Mouse (Mus musculus): ENCODE results near the gene Gm19426. TPM values are rescaled to one million over a fixed set of nuclear protein-coding genes. Genes with fewer than 3 reads are reported as not detected.

The Gm19426 gene
- total and polyA plus RNA-seq, 2 experiments from 2014 or later: 2.6 to 3.0 TPM

GRCm38 (mm10) chr2:84725770-84726169 is 17.7 kb downstream of the Gm19426 start:
- no peak for ATAC-seq
- Histone ChIP-seq H3K4me3 (ENCODE audit: low read depth, low read length) (no peak overlapping the region), H3K27ac (ENCODE audit: low read depth, low read length) (no peak overlapping the region), H3K9me3 (ENCODE audit: low read length) (no peaks in the 10 kb centered on the region), H3K9ac (no peak overlapping the region), H3K36me3 (ENCODE audit: insufficient read depth) (peaks cover 19% of the 10 kb centered on the region), H3K4me2 (ENCODE audit: low read depth) (no peak overlapping the region), H3K4me1 (ENCODE audit: insufficient read depth) (peaks cover 9% of the 10 kb centered on the region; the same call in 1 of the 2 replicates), H3K27me3 (ENCODE audit: insufficient read depth, low read length) (no peaks in the 10 kb centered on the region)
- no peak for DNase-seq
- WGBS: 95% methylated on average over 10 of the region's 10 CpGs
- TF ChIP-seq CTCF (IDR thresholded peaks at IDR 0.05; ENCODE audit: low read depth): no peak

GRCm38 (mm10) chr2:84723856-84724255 is 19.6 kb downstream of the Gm19426 start:
- ATAC-seq (no peak), DNase-seq (no peak)
- H3K4me3 ChIP-seq (ENCODE audit: low read depth, low read length): no peak overlapping the region
- H3K27me3 ChIP-seq (ENCODE audit: insufficient read depth, low read length): no peaks in the 10 kb centered on the region
- H3K4me2 ChIP-seq (ENCODE audit: low read depth): no peak overlapping the region
- no peak for TF ChIP-seq CTCF (IDR thresholded peaks at IDR 0.05; ENCODE audit: low read depth)
- peaks cover 9% of the 10 kb centered on the region; the same call in 1 of the 2 replicates for H3K4me1 ChIP-seq (ENCODE audit: insufficient read depth)
- no peaks in the 10 kb centered on the region for H3K9me3 ChIP-seq (ENCODE audit: low read length)
- no peak overlapping the region for H3K27ac ChIP-seq (ENCODE audit: low read depth, low read length)
- no peak overlapping the region for H3K9ac ChIP-seq
- H3K36me3 ChIP-seq (ENCODE audit: insufficient read depth): peaks cover 19% of the 10 kb centered on the region
- WGBS: 95% methylated on average over 14 of the region's 14 CpGs

- Histone ChIP-seq H3K27ac (ENCODE audit: low read depth, low read length) (no peak overlapping the region), H3K4me2 (ENCODE audit: low read depth) (no peak overlapping the region), H3K9ac (no peak overlapping the region), H3K4me1 (ENCODE audit: insufficient read depth) (0 out of 2 replicates have a peak, but pooled peaks cover 4% of the 10 kb centered on the region), H3K27me3 (ENCODE audit: insufficient read depth, low read length) (no peaks in the 10 kb centered on the region), H3K4me3 (ENCODE audit: low read depth, low read length) (no peak overlapping the region), H3K36me3 (ENCODE audit: insufficient read depth) (peaks cover 19% of the 10 kb centered on the region), H3K9me3 (ENCODE audit: low read length) (no peaks in the 10 kb centered on the region)
- WGBS: 93% methylated on average over 3 of the region's 3 CpGs
- TF ChIP-seq CTCF (IDR thresholded peaks at IDR 0.05; ENCODE audit: low read depth): no peak
- DNase-seq: no peak
- ATAC-seq: no peak
Observed at GRCm38 (mm10) chr2:84721182-84721581, 22.3 kb downstream of the Gm19426 start.

- DNase-seq: no peak
Observed at GRCm38 (mm10) chr2:84720718-84721117, 22.7 kb downstream of the Gm19426 start.

GRCm38 (mm10) chr2:84717357-84717756 is 26.1 kb downstream of the Gm19426 start:
- no peak for TF ChIP-seq CTCF (IDR thresholded peaks at IDR 0.05; ENCODE audit: low read depth)
- no peak for ATAC-seq

More at GRCm38 (mm10) chr2:84720718-84721117, 22.7 kb downstream of the Gm19426 start:
- Histone ChIP-seq H3K27me3 (ENCODE audit: insufficient read depth, low read length) (no peaks in the 10 kb centered on the region), H3K36me3 (ENCODE audit: insufficient read depth) (peaks cover 19% of the 10 kb centered on the region), H3K4me1 (ENCODE audit: insufficient read depth) (no peaks in the 10 kb centered on the region), H3K9me3 (ENCODE audit: low read length) (no peaks in the 10 kb centered on the region), H3K27ac (ENCODE audit: low read depth, low read length) (no peak overlapping the region), H3K4me2 (ENCODE audit: low read depth) (no peak overlapping the region), H3K9ac (no peak overlapping the region), H3K4me3 (ENCODE audit: low read depth, low read length) (no peak overlapping the region)
- 95% methylated on average over 2 of the region's 2 CpGs for WGBS
- no peak for TF ChIP-seq CTCF (IDR thresholded peaks at IDR 0.05; ENCODE audit: low read depth)
- ATAC-seq: no peak

GRCm38 (mm10) chr2:84716423-84717355 is 26.8 kb downstream of the Gm19426 start:
- peak overlapping the region; percentile 69 for H3K4me2 ChIP-seq (ENCODE audit: low read depth)
- TF ChIP-seq CTCF (IDR thresholded peaks at IDR 0.05; ENCODE audit: low read depth): no peak
- no peak for DNase-seq
- H3K9ac ChIP-seq: peak overlapping the region; percentile 59; the same call in 1 of the 2 replicates
- peak overlapping the region; percentile 94 for H3K4me3 ChIP-seq (ENCODE audit: low read depth, low read length)
- 36% methylated on average over 9 of the region's 9 CpGs for WGBS
- H3K36me3 ChIP-seq (ENCODE audit: insufficient read depth): peaks cover 7% of the 10 kb centered on the region; the same call in 1 of the 2 replicates
- ATAC-seq: no peak
- H3K27me3 ChIP-seq (ENCODE audit: insufficient read depth, low read length): no peaks in the 10 kb centered on the region
- H3K9me3 ChIP-seq (ENCODE audit: low read length): no peaks in the 10 kb centered on the region
- H3K27ac ChIP-seq (ENCODE audit: low read depth, low read length): no peak overlapping the region
- peaks cover 6% of the 10 kb centered on the region; the same call in 1 of the 2 replicates for H3K4me1 ChIP-seq (ENCODE audit: insufficient read depth)

More at GRCm38 (mm10) chr2:84717357-84717756, 26.1 kb downstream of the Gm19426 start:
- DNase-seq: no peak
- WGBS: 94% methylated on average over 4 of the region's 4 CpGs
- Histone ChIP-seq H3K27me3 (ENCODE audit: insufficient read depth, low read length) (no peaks in the 10 kb centered on the region), H3K36me3 (ENCODE audit: insufficient read depth) (peaks cover 9% of the 10 kb centered on the region; the same call in 1 of the 2 replicates), H3K9me3 (ENCODE audit: low read length) (no peaks in the 10 kb centered on the region), H3K9ac (no peak overlapping the region), H3K4me1 (ENCODE audit: insufficient read depth) (peaks cover 6% of the 10 kb centered on the region; the same call in 1 of the 2 replicates), H3K4me3 (ENCODE audit: low read depth, low read length) (no peak overlapping the region), H3K27ac (ENCODE audit: low read depth, low read length) (no peak overlapping the region), H3K4me2 (ENCODE audit: low read depth) (no peak overlapping the region)
